Mouse (Mus musculus): ENCODE measurements around the gene Asb2.
A peak's percentile ranks its signal among the peaks of the same experiment; 100 is the strongest.

The Asb2 gene

GRCm38 (mm10) chr12:103360812-103361211 lies 5.0 kb upstream of the Asb2 start:
- DNase-seq (ENCODE audit: low spot score): no peak

DNA sequence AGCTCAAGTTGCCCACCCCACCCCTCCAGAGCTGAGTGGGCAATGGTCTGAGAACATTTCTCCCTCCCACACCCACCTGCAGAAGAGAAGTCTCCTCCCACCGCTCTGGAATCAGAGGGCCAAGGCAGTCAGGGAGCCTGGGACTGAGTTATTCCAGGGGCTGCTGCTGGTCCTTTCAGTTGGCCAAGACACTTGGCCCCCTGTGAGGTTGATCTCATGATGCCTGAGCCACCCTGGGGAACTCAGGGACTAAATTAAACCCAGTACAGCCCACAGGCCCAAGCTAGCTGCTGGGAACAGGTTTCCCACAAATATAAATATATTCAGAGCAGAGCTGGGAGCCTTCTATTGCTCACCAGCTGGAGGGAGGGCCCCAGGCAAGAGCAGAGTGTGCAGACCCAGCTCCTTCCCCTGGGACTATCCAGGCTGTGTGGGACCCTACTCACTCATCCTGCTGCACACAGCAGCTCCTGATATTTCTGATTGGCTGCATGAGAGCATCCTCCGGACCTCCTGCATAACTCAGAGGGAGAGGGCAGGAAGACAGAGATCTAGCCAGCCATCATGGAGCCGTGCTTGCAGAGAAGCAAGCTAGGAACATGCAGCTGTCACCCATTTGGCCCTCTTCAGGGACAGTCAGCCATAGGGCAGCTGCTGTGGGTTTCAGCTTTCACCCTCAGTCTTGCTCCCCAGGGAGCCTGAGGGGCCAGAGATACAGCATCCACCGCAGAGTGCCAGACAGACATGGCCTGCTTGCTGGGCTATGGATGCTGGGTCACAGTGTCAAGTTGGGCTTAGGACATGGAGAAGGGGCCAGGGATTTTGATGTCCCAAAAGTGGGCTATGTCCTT lies 3.4 kb upstream of the Asb2 start:
- DNase-seq (ENCODE audit: low spot score): no peak

- no peak for DNase-seq (ENCODE audit: low spot score)
These were observed 2.4 kb upstream of the Asb2 start for GRCm38 (mm10) chr12:103358216-103358615.

GRCm38 (mm10) chr12:103356415-103356748 lies 581 bp upstream of the Asb2 start:
- no peak for DNase-seq (ENCODE audit: low spot score)

DNA sequence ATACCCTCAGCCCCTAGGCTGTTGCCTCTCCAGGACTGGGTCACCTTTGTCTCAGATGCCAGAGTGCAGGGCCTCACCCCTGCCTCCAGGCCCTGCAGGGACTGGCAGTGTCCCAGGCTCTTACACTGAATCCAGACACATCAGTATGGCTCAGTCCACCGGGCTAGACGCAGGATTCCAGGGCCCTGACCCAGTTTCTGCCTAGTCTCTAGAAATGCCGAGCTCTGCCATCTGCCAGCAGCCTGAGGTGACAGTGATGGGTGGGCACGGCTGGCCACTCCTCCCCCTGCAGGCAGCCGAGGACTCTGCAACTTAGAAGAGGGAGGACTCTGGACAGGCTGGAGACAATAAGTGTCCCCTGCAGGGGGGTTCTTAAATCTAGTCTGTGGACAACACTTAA lies 2.3 kb downstream of the Asb2 start:
- no peak for DNase-seq (ENCODE audit: low spot score)

GRCm38 (mm10) chr12:103352735-103353134 lies 3.1 kb downstream of the Asb2 start:
- DNase-seq (ENCODE audit: low spot score): no peak

- DNase-seq (ENCODE audit: low spot score): peak; percentile 84
These were observed 7.3 kb downstream of the Asb2 start for GRCm38 (mm10) chr12:103348506-103348905.

- no peak for DNase-seq (ENCODE audit: low spot score)
These were observed 8.4 kb downstream of the Asb2 start for GRCm38 (mm10) chr12:103347406-103347805.

DNA sequence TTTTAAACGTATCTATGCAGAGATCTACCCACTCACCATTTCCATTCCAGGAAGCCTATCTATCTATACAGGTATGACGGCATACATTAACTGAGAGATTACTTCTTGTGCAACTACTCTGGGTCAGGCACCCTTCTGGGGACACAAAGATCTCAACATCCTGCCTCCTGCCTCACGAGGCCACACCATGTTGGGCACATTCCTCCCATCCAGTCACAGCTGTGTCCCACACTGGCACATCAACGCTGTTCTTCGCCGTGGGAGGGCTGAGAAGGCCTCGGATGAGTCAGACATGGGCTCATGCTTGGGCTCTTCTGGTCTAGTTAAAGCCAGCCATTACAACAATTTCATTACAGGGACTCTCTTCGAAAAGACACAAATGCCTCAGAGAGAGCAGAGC lies 8.9 kb downstream of the Asb2 start:
- DNase-seq (ENCODE audit: low spot score): no peak

- no peak for DNase-seq (ENCODE audit: low spot score)
These were observed 10.9 kb downstream of the Asb2 start for GRCm38 (mm10) chr12:103344934-103345333.

- peak; percentile 72 for DNase-seq (ENCODE audit: low spot score)
These were observed 12.3 kb downstream of the Asb2 start for GRCm38 (mm10) chr12:103343456-103343855.

- peak; percentile 55 for DNase-seq (ENCODE audit: low spot score)
These were observed 14.6 kb downstream of the Asb2 start for GRCm38 (mm10) chr12:103341212-103341611.

DNA sequence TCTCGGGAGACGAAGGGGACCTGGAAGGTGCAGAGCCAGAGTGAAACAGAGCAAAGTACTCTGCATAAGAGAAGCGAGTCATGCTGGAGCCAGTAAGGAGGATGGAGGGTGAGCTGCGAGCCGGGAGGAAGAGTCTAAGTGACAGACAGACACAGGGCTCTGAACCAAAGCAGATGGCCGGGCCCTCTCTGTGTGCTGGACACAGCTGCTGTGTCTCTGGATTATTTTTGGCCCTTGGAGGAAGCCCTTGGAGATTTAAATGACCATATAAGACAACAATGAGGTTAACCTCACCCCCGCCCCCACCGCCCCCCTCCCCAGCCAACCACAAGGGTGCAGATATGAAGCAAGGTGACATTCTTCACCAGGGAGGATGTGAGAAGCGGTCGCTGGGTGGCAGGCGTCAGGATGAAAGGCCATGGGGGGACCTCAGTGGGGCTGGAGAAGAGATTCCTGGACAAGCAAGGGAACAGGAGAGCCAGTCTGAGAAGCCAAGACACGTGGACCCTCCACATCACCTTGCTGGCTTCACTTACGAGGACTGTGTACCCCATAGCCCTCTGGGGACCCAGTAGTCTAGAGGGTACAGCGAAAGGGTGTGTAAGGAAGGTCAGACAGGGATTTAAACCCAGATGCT lies 17.5 kb downstream of the Asb2 start:
- no peak for DNase-seq (ENCODE audit: low spot score)

DNA sequence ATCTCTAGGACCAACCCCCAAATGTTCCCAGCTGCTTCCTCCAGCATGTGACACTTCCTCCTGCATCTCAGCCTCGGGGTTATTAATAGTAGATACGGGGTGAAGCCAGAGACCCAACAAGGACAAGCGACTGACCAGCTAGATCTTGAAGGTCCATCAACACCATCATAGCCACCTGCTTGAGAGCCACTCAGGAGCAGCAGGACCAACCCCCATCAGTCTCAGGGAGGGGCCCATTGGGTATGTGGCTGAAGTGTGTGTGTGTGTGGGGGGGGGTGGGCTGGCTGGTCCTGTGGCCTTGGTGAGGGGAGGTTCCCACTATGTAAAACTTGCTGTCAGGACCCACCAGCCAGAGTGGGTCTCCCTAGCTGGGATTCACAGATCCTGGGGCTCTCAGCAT lies 19.0 kb downstream of the Asb2 start:
- DNase-seq (ENCODE audit: low spot score): no peak

- no peak for DNase-seq (ENCODE audit: low spot score)
These were observed 22.4 kb downstream of the Asb2 start for GRCm38 (mm10) chr12:103333426-103333825.

DNA sequence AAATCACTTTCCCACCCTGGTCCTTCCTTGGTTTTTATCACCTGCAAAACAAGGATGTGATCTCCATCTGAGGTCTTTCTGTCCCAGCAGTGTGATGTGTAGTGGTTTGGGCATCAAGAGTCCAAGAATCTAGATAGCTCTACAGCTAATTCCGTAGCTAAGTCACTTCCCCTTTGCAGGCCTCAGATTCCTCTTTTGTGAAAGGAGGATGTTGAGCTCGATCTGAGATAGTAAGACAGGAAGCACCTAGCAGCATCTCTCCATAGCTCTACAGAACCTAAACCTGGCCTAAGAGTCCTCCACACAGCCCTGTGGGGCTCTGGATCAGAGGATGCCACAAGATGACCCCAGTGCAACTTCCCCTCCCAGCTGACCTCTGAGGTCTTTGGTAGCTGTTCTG lies 22.9 kb downstream of the Asb2 start:
- no peak for DNase-seq (ENCODE audit: low spot score)

GRCm38 (mm10) chr12:103331491-103331890 lies 24.3 kb downstream of the Asb2 start:
- DNase-seq (ENCODE audit: low spot score): no peak

- peak; percentile 64 for DNase-seq (ENCODE audit: low spot score)
These were observed 27.2 kb downstream of the Asb2 start for GRCm38 (mm10) chr12:103328448-103329191.

DNA sequence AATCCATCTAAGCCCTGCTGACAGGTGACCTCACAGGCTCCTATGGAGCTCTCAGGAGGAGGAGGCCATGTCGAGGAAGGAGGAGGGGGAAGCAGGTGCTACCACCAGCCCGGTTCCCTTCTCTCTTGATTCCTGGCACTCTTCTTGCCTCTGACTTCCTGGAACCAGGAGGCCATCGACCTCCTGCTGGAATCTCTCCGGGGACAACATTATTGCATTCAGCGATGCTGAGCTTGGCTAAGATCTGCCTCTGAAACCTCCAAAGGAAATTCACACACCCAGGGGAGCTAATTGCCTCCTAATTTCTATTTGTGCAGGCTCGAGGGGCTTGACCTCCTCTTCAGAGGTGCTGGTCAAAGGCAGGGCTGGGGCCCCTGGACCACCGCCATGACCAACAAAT lies 28.7 kb downstream of the Asb2 start:
- no peak for DNase-seq (ENCODE audit: low spot score)

GRCm38 (mm10) chr12:103326569-103326968 lies 29.2 kb downstream of the Asb2 start:
- no peak for DNase-seq (ENCODE audit: low spot score)

GRCm38 (mm10) chr12:103325156-103325857 lies 30.5 kb downstream of the Asb2 start:
- peak; percentile 88 for DNase-seq (ENCODE audit: low spot score)

DNA sequence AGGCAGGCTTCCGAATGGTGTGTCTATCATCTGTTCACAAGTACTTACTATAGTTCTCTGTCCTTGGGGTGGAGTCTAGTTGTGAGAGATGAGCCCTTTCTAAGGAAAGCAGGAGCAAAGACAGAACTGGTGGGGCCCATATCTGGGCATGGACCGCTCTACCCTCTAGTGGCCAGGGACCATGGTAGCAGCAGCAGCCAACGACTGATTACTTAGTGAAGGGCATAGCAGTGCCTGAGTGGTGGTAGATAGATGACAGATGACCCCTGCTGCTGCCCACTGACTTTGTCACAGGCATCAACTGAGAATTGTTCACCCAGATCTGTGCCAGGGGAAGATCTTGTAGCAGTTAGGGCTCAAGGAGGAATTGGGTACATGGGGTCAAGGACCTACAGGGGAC lies 33.0 kb downstream of the Asb2 start:
- no peak for DNase-seq (ENCODE audit: low spot score)

Measured in lung, postnatal 25 days (tissue).